Mouse (Mus musculus) limb, embryonic 12.5 days (tissue): ENCODE measurements at regions not wholly inside any gene's neighbourhood (a gene's known extent, or its start where the extent isn't known, plus 50 kb on each side); places are given as distances from the start of the nearest gene placed in this dataset.
"Not testable (repeated sequence)": the region's sequence is repeated elsewhere in the genome, so short reads cannot be mapped to it uniquely, and the experiment has no call there.

ENCODE experiments used
- ATAC-seq: fragments of 200-750 bp; cut with Nextera tagmentation; 2 replicates; pipeline ENCODE4 v1.8.0; 2017; ENCODE audit warnings: low read depth, moderate TSS enrichment; ENCODE audit not compliant: insufficient number of reproducible peaks, insufficient read depth, low FRiP score, low TSS enrichment
- H3K27ac ChIP-seq: fragments of 300-500 bp; sonication (generic); 2 replicates; pipeline ENCODE4 v1.5.1; 2016; ENCODE audit warnings: mild to moderate bottlenecking, moderate library complexity
- H3K27me3 ChIP-seq: fragments of 300-500 bp; sonication (generic); 2 replicates; pipeline ENCODE4 v1.6.1; 2016; ENCODE audit warnings: mild to moderate bottlenecking, moderate library complexity
- H3K36me3 ChIP-seq: fragments of 300-500 bp; sonication (generic); 2 replicates; pipeline ENCODE4 v1.6.1; 2016; ENCODE audit warnings: mild to moderate bottlenecking, moderate library complexity
- H3K4me1 ChIP-seq: fragments of 300-500 bp; sonication (generic); replicated peaks from 2 replicates; pipeline ENCODE4 v1.6.1; 2016
- H3K4me2 ChIP-seq: fragments of 300-500 bp; sonication (generic); 2 replicates; pipeline ENCODE4 v1.6.1; 2016; ENCODE audit warnings: mild to moderate bottlenecking, moderate library complexity
- H3K4me3 ChIP-seq: fragments of 300-500 bp; sonication (generic); replicated peaks from 2 replicates; pipeline ENCODE4 v1.5.1; 2016; ENCODE audit warnings: mild to moderate bottlenecking
- H3K9ac ChIP-seq: fragments of 300-500 bp; sonication (generic); replicated peaks from 2 replicates; pipeline ENCODE4 v1.6.1; 2016; ENCODE audit warnings: mild to moderate bottlenecking, moderate library complexity
- H3K9me3 ChIP-seq: fragments of 300-500 bp; sonication (generic); 2 replicates; pipeline ENCODE4 v1.6.1; 2016; ENCODE audit warnings: mild to moderate bottlenecking, moderate library complexity
- WGBS: fragments of 180-500 bp; shearing (Covaris S2); methylation state at CpG from one replicate; pipeline ENCODE4 v1.1.7; 2016; 5-methylcytosine and 5-hydroxymethylcytosine counted together

DNA sequence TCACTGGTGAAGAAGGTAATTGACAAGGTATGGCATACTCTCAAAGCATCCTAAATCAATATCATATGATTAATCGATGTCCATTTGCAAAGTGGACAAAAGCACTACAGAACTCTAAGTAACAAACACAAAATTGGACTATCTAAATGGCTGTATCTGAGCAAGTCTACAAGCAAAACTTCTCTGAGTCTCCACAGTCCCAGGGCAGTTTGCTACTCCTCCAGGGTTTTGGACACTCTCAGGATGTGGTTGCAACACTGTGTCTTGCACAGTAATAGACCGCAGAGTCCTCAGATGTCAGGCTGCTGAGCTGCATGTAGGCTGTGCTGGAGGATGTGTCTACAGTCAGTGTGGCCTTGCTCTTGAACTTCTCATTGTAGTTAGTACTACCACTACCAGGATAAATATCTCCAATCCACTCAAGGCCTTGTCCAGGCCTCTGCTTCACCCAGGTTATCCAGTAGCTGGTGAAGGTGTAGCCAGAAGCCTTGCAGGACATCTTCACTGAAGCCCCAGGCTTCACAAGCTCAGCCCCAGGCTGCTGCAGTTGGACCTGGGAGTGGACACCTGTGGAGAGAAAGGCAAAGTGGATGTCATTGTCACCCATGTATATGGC lies 839.6 kb upstream of the Zfp386 start:
- not testable (repeated sequence) for H3K4me2 ChIP-seq, H3K4me3 ChIP-seq, H3K9ac ChIP-seq, H3K4me1 ChIP-seq, H3K27ac ChIP-seq, ATAC-seq, H3K27me3 ChIP-seq, H3K36me3 ChIP-seq
- 89% methylated on average over 2 of the region's 2 CpGs for WGBS
- peaks cover 12% of the 10 kb centered on the region; the same call in 1 of the 2 replicates for H3K9me3 ChIP-seq

DNA sequence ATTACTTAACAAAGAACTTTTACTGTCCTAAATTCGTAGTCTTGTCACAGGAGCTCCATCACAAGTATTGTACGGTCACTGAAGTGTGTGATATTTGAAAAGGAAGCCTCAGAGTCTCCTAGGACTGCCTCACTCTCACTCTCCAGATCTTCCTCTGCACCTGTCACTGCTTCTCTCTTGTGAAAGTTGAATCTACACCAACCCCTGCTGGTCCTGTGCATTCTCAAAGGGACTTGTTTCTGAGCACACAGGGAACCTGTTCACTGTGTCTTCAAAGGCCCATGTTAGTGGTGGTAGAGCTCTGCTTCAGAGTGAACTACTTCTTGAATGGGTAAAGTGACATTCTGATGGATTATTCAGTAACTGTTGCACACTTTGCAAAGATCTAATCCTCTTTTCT lies 824.9 kb upstream of the Zfp386 start:
- Histone ChIP-seq H3K36me3 (no peaks in the 10 kb centered on the region), H3K9me3 (peaks cover 37% of the 10 kb centered on the region), H3K27me3 (no peaks in the 10 kb centered on the region), H3K4me3 (no peak overlapping the region), H3K9ac (no peak overlapping the region), H3K4me1 (no peaks in the 10 kb centered on the region), H3K27ac (no peak overlapping the region), H3K4me2 (no peak overlapping the region)
- WGBS = 57% methylated on average over 2 of the region's 2 CpGs
- no peak for ATAC-seq

DNA sequence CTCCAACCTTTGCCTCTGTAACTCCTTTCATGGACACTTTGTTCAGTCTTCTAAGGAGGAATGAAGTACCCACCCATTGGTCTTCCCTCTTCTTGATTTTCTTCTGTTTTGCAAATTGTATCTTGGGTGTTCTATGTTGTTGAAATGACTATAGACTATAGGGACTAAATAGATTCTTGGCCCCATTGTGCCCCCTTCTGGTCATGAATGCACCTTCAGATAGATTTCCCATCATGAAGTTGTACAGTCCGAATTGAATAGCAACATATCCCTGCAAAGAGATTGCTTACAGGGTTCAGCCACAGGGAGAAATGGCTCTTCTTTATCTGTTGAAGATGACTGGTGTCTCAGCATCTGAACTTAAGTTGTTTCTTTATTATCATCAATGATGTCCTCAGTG lies 817.6 kb upstream of the Zfp386 start:
- Histone ChIP-seq H3K9ac (no peak overlapping the region), H3K36me3 (no peaks in the 10 kb centered on the region), H3K9me3 (peaks cover 40% of the 10 kb centered on the region), H3K27ac (no peak overlapping the region), H3K4me1 (no peaks in the 10 kb centered on the region), H3K4me3 (no peak overlapping the region), H3K27me3 (no peaks in the 10 kb centered on the region), H3K4me2 (no peak overlapping the region)
- no peak for ATAC-seq
- 77% methylated on average over 1 of the region's 1 CpGs for WGBS

DNA sequence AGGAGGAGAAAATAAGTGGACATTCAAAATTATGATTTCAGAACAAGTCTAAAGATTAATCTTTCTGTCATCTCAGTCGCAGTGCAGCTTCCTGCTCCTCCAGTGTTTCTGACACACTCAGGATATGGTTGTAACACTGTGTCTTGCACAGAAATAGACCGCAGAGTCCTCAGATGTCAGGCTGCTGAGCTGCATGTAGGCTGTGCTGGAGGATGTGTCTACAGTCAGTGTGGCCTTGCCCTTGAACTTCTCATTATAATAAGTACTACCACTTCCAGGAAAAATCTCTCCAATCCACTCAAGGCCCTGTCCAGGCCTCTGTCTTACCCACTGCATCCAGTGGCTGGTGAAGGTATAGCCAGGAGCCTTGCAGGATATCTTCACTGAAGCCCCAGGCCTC lies 804.9 kb upstream of the Zfp386 start:
- not testable (repeated sequence) for H3K4me3 ChIP-seq, H3K36me3 ChIP-seq, H3K27me3 ChIP-seq, H3K4me1 ChIP-seq, ATAC-seq, H3K27ac ChIP-seq, H3K4me2 ChIP-seq, H3K9ac ChIP-seq
- peaks cover 16% of the 10 kb centered on the region for H3K9me3 ChIP-seq
- WGBS = 87% methylated on average over 2 of the region's 2 CpGs

- not testable (repeated sequence) for H3K4me2 ChIP-seq, H3K4me1 ChIP-seq, H3K36me3 ChIP-seq, H3K27me3 ChIP-seq, ATAC-seq, H3K9me3 ChIP-seq, H3K27ac ChIP-seq, H3K4me3 ChIP-seq, H3K9ac ChIP-seq
- WGBS = 95% methylated on average over 3 of the region's 3 CpGs
These were observed 800.2 kb upstream of the Zfp386 start for GRCm38 (mm10) chr12:115247298-115247697.

GRCm38 (mm10) chr12:115257802-115258201 lies 789.7 kb upstream of the Zfp386 start:
- no peak overlapping the region for H3K27ac ChIP-seq
- WGBS = 68% methylated on average over 1 of the region's 1 CpGs
- no peak overlapping the region for H3K4me2 ChIP-seq

GRCm38 (mm10) chr12:115258744-115259143 lies 788.8 kb upstream of the Zfp386 start:
- WGBS = 86% methylated on average over 3 of the region's 3 CpGs
- no peak for ATAC-seq
- H3K27ac ChIP-seq = no peak overlapping the region
- no peaks in the 10 kb centered on the region for H3K4me1 ChIP-seq
- H3K36me3 ChIP-seq = no peaks in the 10 kb centered on the region
- H3K4me3 ChIP-seq = no peak overlapping the region
- no peak overlapping the region for H3K4me2 ChIP-seq
- peaks cover 28% of the 10 kb centered on the region for H3K9me3 ChIP-seq
- H3K27me3 ChIP-seq = no peaks in the 10 kb centered on the region
- no peak overlapping the region for H3K9ac ChIP-seq

More at GRCm38 (mm10) chr12:115257802-115258201, 789.7 kb upstream of the Zfp386 start:
- no peaks in the 10 kb centered on the region for H3K36me3 ChIP-seq
- no peaks in the 10 kb centered on the region for H3K4me1 ChIP-seq
- no peaks in the 10 kb centered on the region for H3K27me3 ChIP-seq
- no peak overlapping the region for H3K9ac ChIP-seq
- H3K4me3 ChIP-seq = no peak overlapping the region
- ATAC-seq = no peak
- H3K9me3 ChIP-seq = peaks cover 28% of the 10 kb centered on the region

- not testable (repeated sequence) for H3K27ac ChIP-seq, ATAC-seq, H3K9ac ChIP-seq, H3K4me1 ChIP-seq, H3K36me3 ChIP-seq, H3K4me3 ChIP-seq, H3K27me3 ChIP-seq, H3K4me2 ChIP-seq
- H3K9me3 ChIP-seq = peaks cover 26% of the 10 kb centered on the region
These were observed 785.1 kb upstream of the Zfp386 start for GRCm38 (mm10) chr12:115262431-115262830.

DNA sequence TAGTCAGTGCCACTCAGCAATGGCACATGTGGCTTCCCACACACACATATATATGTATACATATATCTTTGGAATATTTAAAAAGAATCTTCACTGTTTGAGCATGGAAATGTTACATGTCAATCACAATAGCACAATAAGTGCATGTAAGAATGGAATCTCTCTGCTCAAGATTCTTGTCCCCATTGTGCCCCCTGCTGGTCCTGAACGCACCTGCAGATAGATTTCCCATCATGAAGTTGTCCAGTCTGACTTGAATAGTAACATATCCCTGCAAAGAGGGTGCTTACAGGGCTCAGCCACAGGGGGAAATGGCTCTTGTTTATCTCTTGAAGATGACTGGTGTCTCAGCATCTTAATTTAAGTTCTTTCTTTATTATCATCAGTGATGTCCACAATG lies 770.8 kb upstream of the Zfp386 start:
- H3K4me2 ChIP-seq, H3K4me3 ChIP-seq, H3K9ac ChIP-seq, H3K9me3 ChIP-seq, H3K4me1 ChIP-seq, ATAC-seq, H3K36me3 ChIP-seq, H3K27me3 ChIP-seq, H3K27ac ChIP-seq: not testable (repeated sequence)
- WGBS = 71% methylated on average over 1 of the region's 1 CpGs

GRCm38 (mm10) chr12:115293772-115294171 lies 753.8 kb upstream of the Zfp386 start:
- H3K27me3 ChIP-seq, H3K4me2 ChIP-seq, H3K4me3 ChIP-seq, H3K27ac ChIP-seq, H3K9ac ChIP-seq, ATAC-seq, H3K4me1 ChIP-seq, H3K36me3 ChIP-seq: not testable (repeated sequence)
- H3K9me3 ChIP-seq = peaks cover 23% of the 10 kb centered on the region; the same call in 1 of the 2 replicates
- WGBS = 68% methylated on average over 4 of the region's 4 CpGs

DNA sequence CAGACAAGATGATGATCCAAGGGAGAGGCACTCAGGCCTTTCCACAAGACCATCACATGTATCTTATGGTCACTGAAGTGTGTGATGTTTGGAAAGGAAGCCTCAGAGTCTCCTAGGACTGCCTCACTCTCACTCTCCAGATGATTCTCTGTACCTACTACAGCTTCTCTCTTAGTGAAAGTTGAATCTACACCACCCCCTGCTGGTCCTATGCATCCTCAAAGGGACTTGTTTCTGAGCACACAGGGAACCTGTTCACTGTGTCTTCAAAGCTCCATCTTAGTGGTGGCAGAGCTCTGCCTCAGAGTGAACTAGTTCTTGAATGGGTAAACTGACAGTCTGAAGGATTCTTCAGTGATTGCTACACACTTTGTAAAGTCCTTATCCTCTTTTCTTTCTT lies 749.5 kb upstream of the Zfp386 start:
- H3K4me2 ChIP-seq, H3K4me1 ChIP-seq, H3K36me3 ChIP-seq, H3K27me3 ChIP-seq, H3K9ac ChIP-seq, H3K27ac ChIP-seq, H3K4me3 ChIP-seq, ATAC-seq: not testable (repeated sequence)
- H3K9me3 ChIP-seq = 0 out of 2 replicates have a peak, but pooled peaks cover 13% of the 10 kb centered on the region

DNA sequence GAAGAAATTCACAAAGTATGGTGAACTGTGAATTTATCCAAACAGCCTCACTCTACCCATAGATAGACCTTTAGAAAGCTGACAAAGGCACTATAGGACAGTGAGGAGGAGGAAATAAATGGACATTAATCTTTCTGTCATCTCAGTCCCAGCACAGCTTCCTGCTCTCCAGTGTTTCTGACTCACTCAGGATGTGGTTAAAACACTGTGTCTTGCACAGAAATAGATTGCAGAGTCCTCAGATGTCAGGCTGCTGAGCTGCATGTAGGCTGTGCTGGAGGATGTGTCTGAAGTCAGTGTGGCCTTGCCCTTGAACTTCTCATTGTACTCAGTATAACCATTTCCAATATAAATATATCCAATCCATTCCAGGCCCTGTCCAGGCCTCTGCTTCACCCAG lies 735.6 kb upstream of the Zfp386 start:
- H3K4me2 ChIP-seq = no peak overlapping the region
- H3K36me3 ChIP-seq = no peaks in the 10 kb centered on the region
- peaks cover 8% of the 10 kb centered on the region; the same call in 1 of the 2 replicates for H3K9me3 ChIP-seq
- H3K4me1 ChIP-seq = no peaks in the 10 kb centered on the region
- H3K27ac ChIP-seq = no peak overlapping the region
- H3K4me3 ChIP-seq = no peak overlapping the region
- no peak overlapping the region for H3K9ac ChIP-seq
- ATAC-seq = no peak
- H3K27me3 ChIP-seq = no peaks in the 10 kb centered on the region
